Mouse (Mus musculus) lung, embryonic 14.5 days (tissue): ENCODE results near the gene Creb3l1. TPM values are rescaled to one million over a fixed set of nuclear protein-coding genes. Genes with fewer than 3 reads are reported as not detected.

Experiments
- ATAC-seq: fragments of 200-750 bp; cut with Nextera tagmentation; 2 replicates; pipeline ENCODE4 v1.8.0; 2017; ENCODE audit warnings: mild to moderate bottlenecking, moderate TSS enrichment, moderate library complexity; ENCODE audit not compliant: insufficient read depth
- DNase-seq: peaks from one replicate; pipeline ENCODE4 v3.0.0-alpha.2; 2015
- H3K27ac ChIP-seq: fragments of 300-500 bp; sonication (generic); 2 replicates; pipeline ENCODE4 v1.5.1; 2014; ENCODE audit warnings: low read depth, mild to moderate bottlenecking, moderate library complexity
- H3K27me3 ChIP-seq: fragments of 300-500 bp; sonication (generic); 2 replicates; pipeline ENCODE4 v1.6.1; 2014; ENCODE audit warnings: low read length, control low read depth; ENCODE audit not compliant: insufficient read depth
- H3K36me3 ChIP-seq: fragments of 300-500 bp; sonication (generic); 2 replicates; pipeline ENCODE4 v1.6.1; 2014; ENCODE audit warnings: control low read depth; ENCODE audit not compliant: insufficient read depth
- H3K4me1 ChIP-seq: fragments of 300-500 bp; sonication (generic); 2 replicates; pipeline ENCODE4 v1.6.1; 2014; ENCODE audit warnings: antibody characterized with exemption, control low read depth; ENCODE audit not compliant: insufficient read depth
- H3K4me2 ChIP-seq: fragments of 300-500 bp; sonication (generic); 2 replicates; pipeline ENCODE4 v1.6.1; 2014; ENCODE audit warnings: mild to moderate bottlenecking
- H3K4me3 ChIP-seq: fragments of 300-500 bp; sonication (generic); 2 replicates; pipeline ENCODE4 v1.5.1; 2014; ENCODE audit warnings: low read depth, low read length
- H3K9ac ChIP-seq: fragments of 300-500 bp; sonication (generic); 2 replicates; pipeline ENCODE4 v1.6.1; 2014
- H3K9me3 ChIP-seq: fragments of 300-500 bp; sonication (generic); 2 replicates; pipeline ENCODE4 v1.6.1; 2016; ENCODE audit warnings: low read depth, low read length, control low read depth
- CTCF ChIP-seq: IDR thresholded peaks from 2 replicates; pipeline ENCODE4 v1.5.1; 2016; ENCODE audit warnings: antibody characterized with exemption, low read depth
- WGBS: fragments of 180-500 bp; shearing (Covaris S2); extraction: QIAGEN DNeasy Blood & Tissue Kit; methylation state at CpG from one replicate; pipeline ENCODE4 v1.1.7; 2014; 5-methylcytosine and 5-hydroxymethylcytosine counted together
- polyA plus RNA-seq: library from polyadenylated mRNA; unstranded; fragments of >200 nt; fragmentation: Nextera tagmentation; extraction: Ambion mirVana; gene quantifications from 2 replicates; pipeline ENCODE4 v1.2.1, GENCODE M21; 2014

The Creb3l1 gene
- polyA plus RNA-seq, 1 experiment from 2014 or later = 18.6 TPM

GRCm38 (mm10) chr2:91946836-91947235 is 77.5 kb downstream of the Creb3l1 start:
- no peaks in the 10 kb centered on the region for H3K9me3 ChIP-seq
- no peak overlapping the region for H3K27ac ChIP-seq
- H3K27me3 ChIP-seq = no peaks in the 10 kb centered on the region
- ATAC-seq (no peak), DNase-seq (no peak)
- H3K4me2 ChIP-seq = no peak overlapping the region
- WGBS = 47% methylated on average over 6 of the region's 6 CpGs
- H3K9ac ChIP-seq = no peak overlapping the region
- H3K4me1 ChIP-seq = peaks cover 20% of the 10 kb centered on the region
- H3K4me3 ChIP-seq = no peak overlapping the region
- peaks cover 10% of the 10 kb centered on the region for H3K36me3 ChIP-seq
- TF ChIP-seq CTCF = no peak

DNA sequence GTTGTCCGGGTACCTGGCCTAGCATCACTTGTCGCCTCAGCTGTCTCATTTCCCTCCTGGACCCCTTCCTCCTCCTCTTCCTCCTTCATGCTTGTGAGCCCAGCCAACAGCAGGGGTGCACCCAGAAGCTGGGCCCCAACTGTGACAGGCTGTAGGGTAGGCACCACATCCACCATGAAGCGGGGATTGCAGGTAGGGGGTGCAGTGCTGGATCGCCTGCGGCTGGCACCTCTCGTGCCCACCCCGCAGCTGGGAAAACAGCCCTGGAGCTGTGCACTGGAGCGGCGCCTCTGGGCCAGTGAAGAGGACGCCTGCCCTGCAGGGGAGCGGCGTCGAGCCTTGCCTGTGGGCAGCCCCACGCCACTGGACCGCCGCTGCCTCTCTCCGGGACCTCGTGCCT is 78.8 kb downstream of the Creb3l1 start, which contains the start of gene Gm9821:
Gm9821 (plus strand) TSS at position 221 of the 400 bp plus-strand sequence.
- no peak for TF ChIP-seq CTCF
- Histone ChIP-seq H3K27me3 (no peaks in the 10 kb centered on the region), H3K9me3 (no peaks in the 10 kb centered on the region), H3K36me3 (peaks cover 17% of the 10 kb centered on the region), H3K9ac (no peak within 1 kb of the TSS), H3K4me1 (peaks cover 16% of the 10 kb centered on the region), H3K4me2 (no peak within 1 kb of the TSS), H3K27ac (no peak within 1 kb of the TSS), H3K4me3 (no peak within 1 kb of the TSS)
- no peak for ATAC-seq
- DNase-seq = no peak
- 90% methylated on average over 18 of the region's 18 CpGs for WGBS

DNA sequence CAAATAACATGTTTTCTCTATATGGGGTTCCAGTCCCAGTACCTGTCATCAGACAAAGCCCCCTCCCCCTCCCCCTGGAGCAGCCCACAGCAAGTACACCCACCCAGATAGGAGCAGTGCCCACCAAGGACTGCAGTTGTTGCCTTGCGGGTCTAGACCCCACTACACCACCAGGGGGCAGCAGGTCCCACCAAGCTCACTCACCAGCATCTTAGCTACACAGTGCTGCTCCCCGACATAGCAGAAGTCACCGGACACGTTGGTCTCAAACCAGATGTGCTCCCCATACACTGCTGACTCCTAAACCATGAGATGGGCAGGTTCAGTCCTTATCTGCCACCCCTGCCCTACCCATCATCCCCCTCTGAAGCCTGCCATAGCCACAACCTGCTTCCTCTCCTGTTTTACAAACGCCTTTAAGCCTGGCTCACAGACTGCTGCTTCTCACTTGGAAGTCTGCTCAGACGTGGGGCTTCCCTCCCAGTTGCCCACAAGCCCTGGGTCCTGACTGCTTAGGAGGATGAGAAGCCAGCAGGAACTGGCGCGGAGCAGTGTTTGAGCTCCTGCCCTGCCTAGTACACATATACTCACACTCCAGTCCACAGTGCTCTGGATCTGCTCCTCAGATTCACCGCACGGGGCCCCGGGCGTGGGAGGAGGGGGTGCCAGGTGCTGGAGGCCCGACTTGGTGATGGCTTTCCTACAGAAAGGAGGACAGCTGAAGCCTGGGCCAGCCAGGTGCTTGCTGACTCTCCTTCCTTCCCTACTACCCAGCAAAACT is 79.9 kb downstream of the Creb3l1 start:
- peak; percentile 72 for ATAC-seq
- H3K9me3 ChIP-seq = no peaks in the 10 kb centered on the region
- no peak overlapping the region for H3K4me2 ChIP-seq
- WGBS = 36% methylated on average over 13 of the region's 13 CpGs
- peak; percentile 98 for TF ChIP-seq CTCF
- no peaks in the 10 kb centered on the region for H3K27me3 ChIP-seq
- peaks cover 28% of the 10 kb centered on the region for H3K36me3 ChIP-seq
- peak; percentile 87 for DNase-seq
- peaks cover 4% of the 10 kb centered on the region; the same call in 1 of the 2 replicates for H3K4me1 ChIP-seq
- no peak overlapping the region for H3K4me3 ChIP-seq
- H3K27ac ChIP-seq = no peak overlapping the region
- no peak overlapping the region for H3K9ac ChIP-seq

DNA sequence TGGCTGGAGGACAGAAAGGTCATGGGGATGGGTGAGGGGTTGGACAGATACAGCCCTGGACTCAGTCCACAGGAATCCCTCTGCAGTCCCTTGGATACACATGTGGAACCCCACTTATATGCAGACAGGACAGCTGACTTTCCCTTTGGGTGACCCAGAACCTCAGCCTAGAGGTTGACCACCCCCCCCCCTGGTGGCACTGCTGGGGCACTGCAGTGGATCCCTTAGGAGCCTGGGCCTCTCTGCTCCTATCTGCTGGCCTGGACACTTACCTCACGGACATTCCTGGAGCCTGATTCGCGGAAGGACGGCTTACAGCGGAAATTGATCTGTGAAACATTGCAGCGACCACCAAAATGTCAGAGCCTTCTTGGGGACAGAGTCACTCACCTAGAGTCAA is 81.9 kb downstream of the Creb3l1 start:
- 59% methylated on average over 6 of the region's 6 CpGs for WGBS
- H3K4me2 ChIP-seq = no peak overlapping the region
- H3K4me1 ChIP-seq = no peaks in the 10 kb centered on the region; the same call in 1 of the 2 replicates
- no peaks in the 10 kb centered on the region for H3K27me3 ChIP-seq
- H3K9me3 ChIP-seq = no peaks in the 10 kb centered on the region
- H3K36me3 ChIP-seq = peaks cover 47% of the 10 kb centered on the region
- DNase-seq (no peak), ATAC-seq (no peak)
- H3K9ac ChIP-seq = no peak overlapping the region
- TF ChIP-seq CTCF = peak; percentile 61
- H3K27ac ChIP-seq = no peak overlapping the region
- no peak overlapping the region for H3K4me3 ChIP-seq

GRCm38 (mm10) chr2:91939303-91939935 is 84.9 kb downstream of the Creb3l1 start:
- ATAC-seq (no peak), DNase-seq (no peak)
- TF ChIP-seq CTCF = no peak
- Histone ChIP-seq H3K27me3 (no peaks in the 10 kb centered on the region), H3K9me3 (no peaks in the 10 kb centered on the region), H3K27ac (no peak overlapping the region), H3K36me3 (peaks cover 67% of the 10 kb centered on the region), H3K9ac (no peak overlapping the region), H3K4me1 (no peaks in the 10 kb centered on the region; the same call in 1 of the 2 replicates), H3K4me2 (no peak overlapping the region), H3K4me3 (no peak overlapping the region)
- WGBS = 78% methylated on average over 15 of the region's 15 CpGs

DNA sequence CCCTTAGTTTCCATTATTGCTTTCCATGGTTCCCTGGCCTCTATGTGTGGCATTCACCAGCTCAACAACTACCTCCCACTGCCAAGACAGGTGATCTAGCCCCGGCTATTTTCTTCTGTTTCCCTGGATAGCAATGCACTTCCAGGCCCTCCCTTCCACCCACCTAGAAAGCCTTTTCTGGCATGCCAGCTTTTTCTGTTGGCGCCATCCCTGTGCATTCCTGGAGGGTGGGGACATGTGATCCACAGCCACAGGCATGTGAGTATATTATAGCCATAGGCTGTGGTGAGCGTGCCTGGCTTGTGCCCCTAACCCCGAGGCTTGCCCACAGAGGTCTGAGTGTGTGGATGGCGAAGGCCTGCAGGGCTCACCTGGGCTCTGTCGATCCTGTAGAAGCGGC is 88.1 kb downstream of the Creb3l1 start:
- DNase-seq = no peak
- no peak overlapping the region for H3K4me2 ChIP-seq
- 91% methylated on average over 7 of the region's 7 CpGs for WGBS
- H3K27me3 ChIP-seq = no peaks in the 10 kb centered on the region
- H3K4me3 ChIP-seq = no peak overlapping the region
- H3K4me1 ChIP-seq = peaks cover 11% of the 10 kb centered on the region
- no peak for ATAC-seq
- H3K9me3 ChIP-seq = no peaks in the 10 kb centered on the region
- H3K27ac ChIP-seq = no peak overlapping the region
- peaks cover 81% of the 10 kb centered on the region for H3K36me3 ChIP-seq
- TF ChIP-seq CTCF = no peak
- no peak overlapping the region for H3K9ac ChIP-seq

DNA sequence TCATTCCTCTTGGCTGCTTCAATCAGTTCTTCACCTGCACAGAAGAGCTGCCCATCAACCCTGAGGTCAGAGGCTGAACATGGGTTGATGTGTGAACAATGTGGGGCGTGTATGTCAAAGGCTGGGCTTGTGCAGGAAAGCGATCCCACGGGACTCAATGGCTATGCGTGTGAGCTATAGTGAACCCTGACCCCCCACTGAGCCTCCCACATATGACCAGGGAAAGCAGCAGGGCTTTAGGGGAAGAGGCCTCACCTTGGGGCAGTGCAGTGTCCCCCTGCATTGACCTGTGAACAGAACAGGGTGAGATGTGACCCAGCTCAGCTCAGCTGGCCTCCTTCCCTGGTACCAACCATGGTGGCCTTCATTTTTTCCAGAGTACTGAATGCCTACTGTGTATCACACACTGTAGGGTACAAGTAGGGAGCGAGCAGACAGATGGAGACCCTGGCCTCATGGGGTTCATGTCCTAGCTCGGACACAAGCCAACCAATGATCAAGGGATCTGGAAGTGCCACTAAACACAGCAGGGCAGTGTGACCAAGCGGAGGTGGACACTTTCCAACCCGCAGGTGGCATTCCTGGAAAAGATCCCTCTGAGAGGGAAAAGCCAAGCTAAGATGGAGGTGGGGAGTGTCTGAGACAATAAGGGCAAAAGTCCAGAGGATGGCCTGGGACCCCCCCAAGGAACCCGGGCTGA is 89.3 kb downstream of the Creb3l1 start:
- H3K9ac ChIP-seq = no peak overlapping the region
- TF ChIP-seq CTCF = no peak
- peaks cover 11% of the 10 kb centered on the region for H3K4me1 ChIP-seq
- WGBS = 86% methylated on average over 9 of the region's 9 CpGs
- H3K4me2 ChIP-seq = no peak overlapping the region
- H3K36me3 ChIP-seq = peaks cover 69% of the 10 kb centered on the region
- ATAC-seq = no peak
- H3K4me3 ChIP-seq = no peak overlapping the region
- DNase-seq = no peak
- H3K27ac ChIP-seq = no peak overlapping the region
- no peaks in the 10 kb centered on the region for H3K27me3 ChIP-seq
- H3K9me3 ChIP-seq = no peaks in the 10 kb centered on the region
